Mouse (Mus musculus) megakaryocyte-erythroid progenitor cell, adult 5-6 weeks (primary cell): ENCODE data around the gene Plod3. TPM values are rescaled to one million over a fixed set of nuclear protein-coding genes. Genes with fewer than 3 reads are reported as not detected.
"Not testable (repeated sequence)": the region's sequence is repeated elsewhere in the genome, so short reads cannot be mapped to it uniquely, and the experiment has no call there.

Experiments used
- ATAC-seq: replicated peaks from 2 replicates; pipeline ENCODE4 v1.8.0; 2016; ENCODE audit warnings: mild to moderate bottlenecking, inconsistent platforms; ENCODE audit not compliant: severe bottlenecking, poor library complexity, low FRiP score, low TSS enrichment
- total RNA-seq, 2 experiments: library from RNA; stranded (forward) in 1 of 2; stranded (reverse) in 1 of 2; fragments of 200-1000, 215-1000 nt in 1 of 2; fragments of >200 nt in 1 of 2; fragmentation: Nextera tagmentation in 1 of 2; gene quantifications; 2 replicates each; pipeline ENCODE4 v1.2.3; 2014 to 2017

The Plod3 gene
- total RNA-seq (2014; fragmentation: Nextera tagmentation) (19.8 and 22.1 TPM in 2 replicates), total RNA-seq (2017) (19.0 and 22.1 TPM in 2 replicates)

- peak; percentile 89 for ATAC-seq
These were observed at the start of gene Plod3 for GRCm38 (mm10) chr5:136986695-136987137. Plod3 (plus strand) TSS chr5:136987019.

- ATAC-seq: no peak
These were observed 49.2 kb upstream of the Plod3 start for GRCm38 (mm10) chr5:136937621-136938020.

GRCm38 (mm10) chr5:136939284-136939683 lies 47.5 kb upstream of the Plod3 start:
- no peak for ATAC-seq

- ATAC-seq: not testable (repeated sequence)
These were observed 46.8 kb upstream of the Plod3 start for GRCm38 (mm10) chr5:136940029-136940428.

GRCm38 (mm10) chr5:136940845-136941560 lies 45.8 kb upstream of the Plod3 start:
- no peak for ATAC-seq

GRCm38 (mm10) chr5:136942781-136943180 lies 44.0 kb upstream of the Plod3 start:
- ATAC-seq: no peak

- no peak for ATAC-seq
These were observed 43.4 kb upstream of the Plod3 start for GRCm38 (mm10) chr5:136943382-136943781.

- ATAC-seq: no peak
These were observed 41.7 kb upstream of the Plod3 start for GRCm38 (mm10) chr5:136945084-136945483.

- ATAC-seq: no peak
These were observed 38.9 kb upstream of the Plod3 start for GRCm38 (mm10) chr5:136947874-136948273.

GRCm38 (mm10) chr5:136949551-136950336 lies 37.1 kb upstream of the Plod3 start:
- not testable (repeated sequence) for ATAC-seq

- no peak for ATAC-seq
These were observed 36.3 kb upstream of the Plod3 start for GRCm38 (mm10) chr5:136950521-136950920.

GRCm38 (mm10) chr5:136952153-136952552 lies 34.7 kb upstream of the Plod3 start:
- no peak for ATAC-seq

GRCm38 (mm10) chr5:136953015-136953414 lies 33.8 kb upstream of the Plod3 start, which contains the start of gene Fis1:
Fis1 (plus strand) TSS chr5:136953275.
- peak; percentile 99 for ATAC-seq

- ATAC-seq: no peak
These were observed 33.3 kb upstream of the Plod3 start for GRCm38 (mm10) chr5:136953440-136953951.

- no peak for ATAC-seq
These were observed 31.2 kb upstream of the Plod3 start for GRCm38 (mm10) chr5:136955622-136956021.

- no peak for ATAC-seq
These were observed 29.6 kb upstream of the Plod3 start for GRCm38 (mm10) chr5:136957250-136957649.

GRCm38 (mm10) chr5:136958991-136959605 lies 27.7 kb upstream of the Plod3 start:
- ATAC-seq: no peak

- ATAC-seq: no peak
These were observed 26.8 kb upstream of the Plod3 start for GRCm38 (mm10) chr5:136960053-136960452.

GRCm38 (mm10) chr5:136961334-136961982 lies 25.4 kb upstream of the Plod3 start:
- no peak for ATAC-seq
